Mouse (Mus musculus) MEL (cell line): ENCODE data around the gene Zfp689.

Experiments
- CTCF ChIP-seq, 3 experiments: IDR thresholded peaks in 2 of 3; conservative IDR thresholded peaks in 1 of 3; 2 replicates each; pipeline ENCODE4 v1.5.1; 2011 to 2012; ENCODE audit warnings: low read length in 3 of 3, low read depth in 2 of 3, mild to moderate bottlenecking in 2 of 3, improper control_type of control experiment in 1 of 3, inconsistent platforms in 1 of 3, mixed read lengths in 1 of 3, moderate library complexity in 1 of 3; ENCODE audit not compliant: control insufficient read depth in 1 of 3, insufficient read depth in 1 of 3, poor library complexity in 1 of 3, severe bottlenecking in 1 of 3
- POLR2A ChIP-seq, 2 experiments: IDR thresholded peaks; 2 replicates each; pipeline ENCODE4 v1.6.1; 2011 to 2012; ENCODE audit warnings: low read length in 2 of 2, mild to moderate bottlenecking in 2 of 2, control low read depth in 1 of 2, improper control_type of control experiment in 1 of 2, low read depth in 1 of 2, moderate library complexity in 1 of 2; ENCODE audit not compliant: control insufficient read depth in 1 of 2, insufficient read depth in 1 of 2, poor library complexity in 1 of 2

DNA sequence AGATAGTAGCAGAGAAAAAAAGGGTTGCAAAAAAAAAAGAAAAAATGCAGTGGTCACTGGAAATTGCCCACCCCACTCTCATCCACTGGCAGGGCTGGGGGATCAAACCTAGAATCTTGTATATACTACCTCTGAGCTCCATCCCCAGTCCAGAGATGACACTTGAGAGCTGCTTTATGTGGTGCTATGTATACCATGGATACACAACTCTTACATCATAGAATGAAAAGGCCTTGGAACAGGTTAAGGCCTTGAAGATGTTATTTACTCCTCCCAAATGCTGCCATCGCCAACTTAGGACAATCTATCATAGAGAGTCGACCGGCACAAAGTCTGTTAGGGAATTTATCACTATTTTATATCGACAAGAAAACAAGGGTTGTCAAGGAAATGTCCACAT lies 27.9 kb upstream of the Zfp689 start:
- TF ChIP-seq CTCF (IDR thresholded peaks at IDR 0.05 in 2 of 3, conservative IDR thresholded peaks at IDR 0.05 in 1 of 3; ENCODE audit: control insufficient read depth in 1 of 3, insufficient read depth in 1 of 3, low read depth in 2 of 3, low read length in 3 of 3, poor library complexity in 1 of 3, severe bottlenecking in 1 of 3) (no peak), POLR2A (IDR thresholded peaks at IDR 0.05; ENCODE audit: control insufficient read depth in 1 of 2, insufficient read depth in 1 of 2, low read depth in 1 of 2, low read length in 2 of 2, poor library complexity in 1 of 2) (no peak)
